Mouse (Mus musculus) midbrain, embryonic 16.5 days (tissue): ENCODE measurements around the gene Josd2. TPM values are rescaled to one million over a fixed set of nuclear protein-coding genes. Genes with fewer than 3 reads are reported as not detected.

Experiments used
- ATAC-seq: fragments of 200-750 bp; cut with Nextera tagmentation; 2 replicates; pipeline ENCODE4 v1.8.0; 2017; ENCODE audit warnings: moderate TSS enrichment
- H3K27ac ChIP-seq: fragments of 300-500 bp; sonication (generic); 2 replicates; pipeline ENCODE4 v1.5.1; 2014; ENCODE audit warnings: mild to moderate bottlenecking, low read length, mixed read lengths
- H3K27me3 ChIP-seq: fragments of 300-500 bp; sonication (generic); 2 replicates; pipeline ENCODE4 v1.6.1; 2014; ENCODE audit warnings: low read depth, low read length, mixed read lengths; ENCODE audit not compliant: control insufficient read depth, insufficient read depth
- H3K36me3 ChIP-seq: fragments of 300-500 bp; sonication (generic); 2 replicates; pipeline ENCODE4 v1.6.1; 2014; ENCODE audit warnings: mild to moderate bottlenecking, low read length, moderate library complexity, mixed read lengths; ENCODE audit not compliant: control insufficient read depth, insufficient read depth
- H3K4me1 ChIP-seq: fragments of 300-500 bp; sonication (generic); 2 replicates; pipeline ENCODE4 v1.6.1; 2014; ENCODE audit warnings: mild to moderate bottlenecking, low read length, mixed read lengths; ENCODE audit not compliant: control insufficient read depth, insufficient read depth
- H3K4me2 ChIP-seq: fragments of 300-500 bp; sonication (generic); 2 replicates; pipeline ENCODE4 v1.6.1; 2014; ENCODE audit warnings: mild to moderate bottlenecking, low read length, mixed read lengths
- H3K4me3 ChIP-seq: fragments of 300-500 bp; sonication (generic); 2 replicates; pipeline ENCODE4 v1.5.1; 2014; ENCODE audit warnings: low read depth, mild to moderate bottlenecking, low read length, moderate library complexity, mixed read lengths
- H3K9ac ChIP-seq: fragments of 300-500 bp; sonication (generic); 2 replicates; pipeline ENCODE4 v1.6.1; 2014; ENCODE audit warnings: low read depth, low read length, mixed read lengths
- H3K9me3 ChIP-seq: fragments of 300-500 bp; sonication (generic); replicated peaks from 2 replicates; pipeline ENCODE4 v1.6.1; 2014; ENCODE audit warnings: mild to moderate bottlenecking, low read length, mixed read lengths; ENCODE audit not compliant: control insufficient read depth, poor library complexity, severe bottlenecking
- WGBS: fragments of 180-500 bp; shearing (Covaris S2); extraction: QIAGEN DNeasy Blood & Tissue Kit; methylation state at CpG from one replicate; pipeline ENCODE4 v1.1.7; 2014; 5-methylcytosine and 5-hydroxymethylcytosine counted together
- polyA plus RNA-seq: library from polyadenylated mRNA; unstranded; fragments of >200 nt; fragmentation: Nextera tagmentation; extraction: Ambion mirVana; gene quantifications from 2 replicates; pipeline ENCODE4 v1.2.1, GENCODE M21; 2015

The Josd2 gene
- polyA plus RNA-seq, 1 experiment from 2014 or later = 39.5 TPM

- H3K27me3 ChIP-seq = no peaks in the 10 kb centered on the region
- peaks cover 22% of the 10 kb centered on the region; the same call in 1 of the 2 replicates for H3K36me3 ChIP-seq
- peaks cover 60% of the 10 kb centered on the region for H3K4me1 ChIP-seq
- ATAC-seq = peak; percentile 47
- peak overlapping the region; percentile 68 for H3K4me3 ChIP-seq
- H3K9ac ChIP-seq = peak overlapping the region; percentile 95
- 9% methylated on average over 19 of the region's 20 CpGs for WGBS
- no peaks in the 10 kb centered on the region for H3K9me3 ChIP-seq
- peak overlapping the region; percentile 97 for H3K27ac ChIP-seq
- H3K4me2 ChIP-seq = peak overlapping the region; percentile 99
Measured at GRCm38 (mm10) chr7:44443268-44444173, 24.3 kb upstream of the Josd2 start.

- Histone ChIP-seq H3K4me3 (peak overlapping the region; percentile 68), H3K4me2 (peak overlapping the region; percentile 99), H3K9ac (peak overlapping the region; percentile 63), H3K4me1 (peaks cover 65% of the 10 kb centered on the region), H3K36me3 (peaks cover 35% of the 10 kb centered on the region), H3K27me3 (no peaks in the 10 kb centered on the region), H3K27ac (peak overlapping the region; percentile 24; the same call in 1 of the 2 replicates), H3K9me3 (no peaks in the 10 kb centered on the region)
- WGBS = 31% methylated on average over 28 of the region's 29 CpGs
- no peak for ATAC-seq
Measured at GRCm38 (mm10) chr7:44444886-44445527, 22.8 kb upstream of the Josd2 start.

GRCm38 (mm10) chr7:44445528-44445923 lies 22.3 kb upstream of the Josd2 start:
- ATAC-seq = no peak
- H3K4me2 ChIP-seq = peak overlapping the region; percentile 99
- H3K4me1 ChIP-seq = peaks cover 66% of the 10 kb centered on the region
- peak overlapping the region; percentile 63 for H3K9ac ChIP-seq
- H3K9me3 ChIP-seq = no peaks in the 10 kb centered on the region
- peaks cover 37% of the 10 kb centered on the region for H3K36me3 ChIP-seq
- WGBS = 45% methylated on average over 7 of the region's 7 CpGs
- H3K27me3 ChIP-seq = no peaks in the 10 kb centered on the region
- H3K4me3 ChIP-seq = peak overlapping the region; percentile 68
- peak overlapping the region; percentile 24; the same call in 1 of the 2 replicates for H3K27ac ChIP-seq

- ATAC-seq = no peak
- Histone ChIP-seq H3K36me3 (peaks cover 38% of the 10 kb centered on the region), H3K4me3 (no peak overlapping the region), H3K27ac (no peak overlapping the region; the same call in 1 of the 2 replicates), H3K4me2 (peak overlapping the region; percentile 99), H3K4me1 (peaks cover 61% of the 10 kb centered on the region), H3K9me3 (no peaks in the 10 kb centered on the region), H3K27me3 (no peaks in the 10 kb centered on the region), H3K9ac (peak overlapping the region; percentile 12; the same call in 1 of the 2 replicates)
- 38% methylated on average over 12 of the region's 12 CpGs for WGBS
Measured at GRCm38 (mm10) chr7:44446070-44446855, 21.5 kb upstream of the Josd2 start.

GRCm38 (mm10) chr7:44453256-44453655 lies 14.5 kb upstream of the Josd2 start:
- H3K4me2 ChIP-seq = no peak overlapping the region
- no peaks in the 10 kb centered on the region for H3K9me3 ChIP-seq
- no peaks in the 10 kb centered on the region for H3K27me3 ChIP-seq
- H3K9ac ChIP-seq = no peak overlapping the region
- H3K36me3 ChIP-seq = peaks cover 28% of the 10 kb centered on the region
- H3K4me3 ChIP-seq = no peak overlapping the region
- 18% methylated on average over 3 of the region's 3 CpGs for WGBS
- ATAC-seq = no peak
- H3K4me1 ChIP-seq = peaks cover 40% of the 10 kb centered on the region
- no peak overlapping the region for H3K27ac ChIP-seq

GRCm38 (mm10) chr7:44456302-44456701 lies 11.5 kb upstream of the Josd2 start:
- Histone ChIP-seq H3K9ac (no peak overlapping the region), H3K4me2 (no peak overlapping the region), H3K27ac (no peak overlapping the region), H3K4me1 (peaks cover 25% of the 10 kb centered on the region), H3K36me3 (peaks cover 24% of the 10 kb centered on the region), H3K9me3 (no peaks in the 10 kb centered on the region), H3K4me3 (no peak overlapping the region), H3K27me3 (no peaks in the 10 kb centered on the region)
- WGBS = 97% methylated on average over 1 of the region's 1 CpGs
- no peak for ATAC-seq

GRCm38 (mm10) chr7:44460067-44460466 lies 7.7 kb upstream of the Josd2 start:
- Histone ChIP-seq H3K4me1 (peaks cover 16% of the 10 kb centered on the region), H3K27ac (no peak overlapping the region), H3K9ac (no peak overlapping the region), H3K27me3 (no peaks in the 10 kb centered on the region), H3K9me3 (no peaks in the 10 kb centered on the region), H3K36me3 (peaks cover 46% of the 10 kb centered on the region), H3K4me2 (no peak overlapping the region), H3K4me3 (no peak overlapping the region)
- no peak for ATAC-seq
- WGBS = 84% methylated on average over 6 of the region's 6 CpGs

GRCm38 (mm10) chr7:44460767-44461502 lies 6.8 kb upstream of the Josd2 start:
- Histone ChIP-seq H3K4me3 (no peak overlapping the region), H3K27me3 (no peaks in the 10 kb centered on the region), H3K36me3 (peaks cover 46% of the 10 kb centered on the region), H3K4me2 (no peak overlapping the region), H3K4me1 (peaks cover 23% of the 10 kb centered on the region), H3K9ac (no peak overlapping the region), H3K9me3 (no peaks in the 10 kb centered on the region), H3K27ac (no peak overlapping the region)
- ATAC-seq = no peak
- 81% methylated on average over 31 of the region's 31 CpGs for WGBS
